Mouse (Mus musculus) hindbrain, embryonic 16.5 days (tissue): ENCODE measurements around the gene Gna14. TPM values are rescaled to one million over a fixed set of nuclear protein-coding genes. Genes with fewer than 3 reads are reported as not detected.

Source experiments
- ATAC-seq: fragments of 200-750 bp; cut with Nextera tagmentation; 2 replicates; pipeline ENCODE4 v1.8.0; 2017; ENCODE audit warnings: moderate TSS enrichment, moderate library complexity
- H3K27ac ChIP-seq: fragments of 300-500 bp; sonication (generic); 2 replicates; pipeline ENCODE4 v1.5.1; 2014; ENCODE audit warnings: low read depth, mild to moderate bottlenecking, control low read depth, low read length, moderate library complexity
- H3K27me3 ChIP-seq: fragments of 300-500 bp; sonication (generic); replicated peaks from 2 replicates; pipeline ENCODE4 v1.6.1; 2014; ENCODE audit warnings: low read length; ENCODE audit not compliant: control insufficient read depth, insufficient read depth
- H3K36me3 ChIP-seq: fragments of 300-500 bp; sonication (generic); 2 replicates; pipeline ENCODE4 v1.6.1; 2014; ENCODE audit warnings: mild to moderate bottlenecking, low read length, moderate library complexity, mixed read lengths; ENCODE audit not compliant: control insufficient read depth, insufficient read depth
- H3K4me1 ChIP-seq: fragments of 300-500 bp; sonication (generic); 2 replicates; pipeline ENCODE4 v1.6.1; 2014; ENCODE audit warnings: low read depth, low read length; ENCODE audit not compliant: control insufficient read depth, insufficient read depth
- H3K4me2 ChIP-seq: fragments of 300-500 bp; sonication (generic); 2 replicates; pipeline ENCODE4 v1.6.1; 2014; ENCODE audit warnings: mild to moderate bottlenecking, low read length, control low read depth, moderate library complexity
- H3K4me3 ChIP-seq: fragments of 300-500 bp; sonication (generic); 2 replicates; pipeline ENCODE4 v1.5.1; 2014; ENCODE audit warnings: mild to moderate bottlenecking, low read length, control low read depth, moderate library complexity
- H3K9ac ChIP-seq: fragments of 300-500 bp; sonication (generic); 2 replicates; pipeline ENCODE4 v1.6.1; 2014; ENCODE audit warnings: low read depth, mild to moderate bottlenecking, control low read depth, low read length, moderate library complexity
- H3K9me3 ChIP-seq: fragments of 300-500 bp; sonication (generic); 2 replicates; pipeline ENCODE4 v1.6.1; 2014; ENCODE audit warnings: mild to moderate bottlenecking, low read length, moderate library complexity; ENCODE audit not compliant: control insufficient read depth
- WGBS: fragments of 180-500 bp; shearing (Covaris S2); extraction: QIAGEN DNeasy Blood & Tissue Kit; methylation state at CpG from one replicate; pipeline ENCODE4 v1.1.7; 2014; 5-methylcytosine and 5-hydroxymethylcytosine counted together
- polyA plus RNA-seq: library from polyadenylated mRNA; unstranded; fragments of >200 nt; fragmentation: Nextera tagmentation; extraction: Ambion mirVana; gene quantifications from 2 replicates; pipeline ENCODE4 v1.2.1, GENCODE M21; 2015

The Gna14 gene
- polyA plus RNA-seq, 1 experiment from 2014 or later, result 0.88 TPM

GRCm38 (mm10) chr19:16607634-16608033 lies 172.1 kb downstream of the Gna14 start:
- 93% methylated on average over 6 of the region's 6 CpGs for WGBS
- H3K27ac ChIP-seq, result no peak overlapping the region
- no peak overlapping the region for H3K4me2 ChIP-seq
- no peaks in the 10 kb centered on the region for H3K36me3 ChIP-seq
- no peaks in the 10 kb centered on the region for H3K9me3 ChIP-seq
- no peak overlapping the region for H3K4me3 ChIP-seq
- no peaks in the 10 kb centered on the region for H3K4me1 ChIP-seq
- no peak overlapping the region for H3K9ac ChIP-seq
- ATAC-seq, result no peak
- no peaks in the 10 kb centered on the region for H3K27me3 ChIP-seq

- Histone ChIP-seq H3K9ac (no peak overlapping the region), H3K27ac (no peak overlapping the region), H3K4me1 (no peaks in the 10 kb centered on the region), H3K4me2 (no peak overlapping the region), H3K36me3 (no peaks in the 10 kb centered on the region), H3K9me3 (no peaks in the 10 kb centered on the region), H3K4me3 (no peak overlapping the region), H3K27me3 (no peaks in the 10 kb centered on the region)
- WGBS, result 85% methylated on average over 4 of the region's 4 CpGs
- no peak for ATAC-seq
These were observed 187.6 kb downstream of the Gna14 start for GRCm38 (mm10) chr19:16623154-16623553.

GRCm38 (mm10) chr19:16624994-16625393 lies 189.4 kb downstream of the Gna14 start:
- Histone ChIP-seq H3K4me2 (no peak overlapping the region), H3K9me3 (no peaks in the 10 kb centered on the region), H3K9ac (no peak overlapping the region), H3K27me3 (no peaks in the 10 kb centered on the region), H3K27ac (no peak overlapping the region), H3K4me1 (no peaks in the 10 kb centered on the region), H3K4me3 (no peak overlapping the region), H3K36me3 (no peaks in the 10 kb centered on the region)
- ATAC-seq, result no peak

GRCm38 (mm10) chr19:16625610-16626395 lies 190.2 kb downstream of the Gna14 start:
- Histone ChIP-seq H3K4me3 (no peak overlapping the region), H3K36me3 (no peaks in the 10 kb centered on the region), H3K4me2 (no peak overlapping the region), H3K27me3 (no peaks in the 10 kb centered on the region), H3K27ac (no peak overlapping the region), H3K4me1 (no peaks in the 10 kb centered on the region), H3K9ac (no peak overlapping the region), H3K9me3 (no peaks in the 10 kb centered on the region)
- ATAC-seq, result no peak
- 29% methylated on average over 14 of the region's 14 CpGs for WGBS
